Mouse (Mus musculus): Measurements from ENCODE around the gene Rab44.

DNA sequence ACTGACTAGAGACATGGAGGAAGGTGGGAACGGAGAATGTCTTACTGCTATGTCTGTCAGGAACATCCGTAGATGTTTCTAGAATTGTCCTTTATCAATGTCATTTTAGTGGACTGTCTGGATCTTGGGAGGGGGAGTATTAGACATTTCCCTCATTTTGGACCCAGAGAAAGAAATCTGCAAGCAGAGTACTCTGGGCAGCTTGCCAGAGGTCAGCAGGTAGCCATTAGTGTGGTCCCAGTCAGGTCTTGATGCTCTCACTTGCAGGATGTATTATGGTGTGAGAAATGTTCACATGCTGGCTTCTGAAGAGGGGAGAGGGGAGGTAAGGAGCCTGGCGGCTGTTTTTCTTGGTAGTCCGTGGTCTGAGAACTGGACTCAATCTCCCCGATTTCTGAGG lies 21.4 kb upstream of the Rab44 start:
- TF ChIP-seq CTCF (IDR thresholded peaks at IDR 0.05) (no peak), POLR2A (IDR thresholded peaks at IDR 0.05; ENCODE audit: insufficient read depth, low read depth, low read length) (no peak), EP300 (IDR thresholded peaks at IDR 0.05; ENCODE audit: insufficient read depth, low read depth, low read length) (no peak)
